Mouse (Mus musculus): ENCODE measurements around the gene Bco1.

Gene Bco1

DNA sequence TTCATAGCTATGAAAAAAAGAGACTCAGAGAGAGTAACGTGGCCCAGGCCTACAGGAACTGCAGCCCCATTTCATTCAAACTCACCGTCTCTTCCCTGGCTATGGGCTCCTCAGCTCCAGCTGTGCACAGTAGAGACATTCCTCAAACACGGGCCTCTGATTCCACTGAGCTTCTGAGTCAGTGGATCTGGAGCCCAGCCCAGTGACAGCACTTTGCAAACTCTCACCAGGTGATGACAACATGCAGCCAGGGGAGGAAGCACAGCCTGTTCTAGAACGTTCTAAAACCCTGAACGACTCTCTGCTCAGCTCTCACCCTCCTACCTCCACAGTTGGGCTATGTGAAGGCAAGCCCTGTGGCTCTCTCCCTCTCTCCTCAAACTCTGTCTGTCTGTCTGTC lies 1.6 kb upstream of the Bco1 start:
- no peak for DNase-seq

DNA sequence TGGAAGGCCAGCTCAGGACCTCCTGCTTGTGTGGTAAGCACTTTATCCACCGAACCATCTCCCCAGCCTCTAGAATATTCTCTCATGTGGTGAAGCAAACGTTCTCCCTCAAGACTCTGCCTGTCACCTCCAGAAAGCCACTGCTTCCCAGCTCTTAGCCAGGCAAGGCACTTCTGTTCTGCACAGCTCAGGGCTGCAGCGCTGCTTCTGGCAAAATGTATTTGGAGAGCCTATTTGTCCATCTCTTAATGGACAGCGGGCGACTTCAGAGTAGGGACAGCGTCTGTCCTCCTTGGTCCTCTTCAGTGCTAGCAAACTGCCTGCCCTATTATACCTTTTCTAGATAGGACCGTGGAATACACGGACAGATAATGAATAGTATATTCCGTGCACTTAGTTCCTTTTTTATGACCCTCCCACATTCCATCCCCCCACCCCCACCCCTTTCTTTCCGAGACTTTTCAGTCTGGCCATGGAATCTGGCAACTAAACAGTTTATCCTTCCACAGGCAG lies 1.5 kb downstream of the Bco1 start:
- no peak for DNase-seq

GRCm38 (mm10) chr8:117097564-117098191 lies 2.0 kb downstream of the Bco1 start:
- peak; percentile 25 for DNase-seq

DNA sequence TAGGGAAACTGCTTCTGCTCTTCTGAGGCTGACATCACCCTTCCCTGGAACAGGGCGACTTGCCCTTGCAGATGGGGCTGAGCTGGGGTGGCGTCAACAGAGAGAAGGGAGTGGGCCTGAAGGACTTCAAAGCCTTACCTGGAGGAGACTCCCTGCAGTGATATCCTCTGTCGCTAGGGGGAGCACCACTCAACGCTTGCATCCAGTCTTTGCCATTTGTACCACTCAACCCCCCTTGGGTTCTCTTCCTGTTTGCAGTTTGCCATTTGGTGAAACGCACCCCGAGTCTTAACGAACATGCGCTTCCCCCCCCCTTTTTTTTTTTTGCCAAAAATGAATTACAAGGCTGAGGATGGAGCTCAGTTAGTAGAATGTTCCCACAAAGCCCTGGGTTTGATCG lies 11.9 kb downstream of the Bco1 start:
- peak; percentile 65 for DNase-seq

- no peak for DNase-seq
These were observed 13.5 kb downstream of the Bco1 start for GRCm38 (mm10) chr8:117109018-117109711.

DNA sequence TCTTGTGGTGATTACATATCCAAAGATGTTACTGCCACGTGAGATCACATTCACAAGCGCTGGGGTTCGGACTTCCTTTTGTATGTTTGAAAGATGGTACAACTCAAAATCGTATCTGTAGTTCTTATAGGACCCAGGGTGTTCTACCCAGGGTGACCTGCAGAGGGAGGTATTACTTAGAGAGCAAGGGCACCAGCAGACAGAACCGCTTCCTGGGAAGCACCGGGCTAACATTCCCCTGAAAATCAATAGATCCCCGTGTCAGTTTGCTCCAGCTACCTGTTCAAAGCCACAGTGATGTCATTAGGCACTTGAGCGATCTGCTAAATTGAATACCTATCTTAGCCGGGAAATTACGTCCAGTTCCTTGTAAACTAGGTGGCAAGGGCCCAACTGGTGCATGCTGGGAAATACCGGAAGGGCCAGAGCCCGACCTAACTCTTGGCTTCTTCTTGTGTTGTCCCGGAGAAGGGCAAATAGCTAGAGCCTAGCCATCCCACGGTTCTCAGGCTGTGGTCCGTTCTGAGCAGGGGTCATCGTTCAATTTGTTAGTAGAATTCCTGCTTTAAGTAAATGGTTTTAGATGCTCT lies 14.2 kb downstream of the Bco1 start:
- peak; percentile 54 for DNase-seq

- DNase-seq, result no peak
These were observed 16.0 kb downstream of the Bco1 start for GRCm38 (mm10) chr8:117111641-117112040.

DNA sequence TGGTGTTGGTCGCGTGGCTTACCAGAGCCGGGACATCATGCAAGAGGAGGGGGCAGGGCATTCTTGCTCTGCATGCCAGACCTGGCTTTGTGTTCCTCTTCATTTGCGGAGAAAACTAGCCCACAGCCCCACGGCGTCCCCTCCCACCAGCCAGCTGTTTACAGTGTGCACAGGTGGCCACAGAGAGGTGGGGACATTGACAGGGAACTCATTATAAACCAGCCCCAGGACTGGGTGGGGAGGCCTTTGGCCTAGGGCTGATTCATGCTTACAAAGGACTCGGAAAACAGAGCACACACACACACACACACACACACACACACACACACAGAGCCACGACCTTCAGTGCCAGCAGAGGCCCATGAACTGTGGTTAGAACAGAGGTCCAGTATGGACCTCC lies 16.6 kb downstream of the Bco1 start:
- DNase-seq, result no peak

GRCm38 (mm10) chr8:117115094-117115493 lies 19.4 kb downstream of the Bco1 start:
- no peak for DNase-seq

DNA sequence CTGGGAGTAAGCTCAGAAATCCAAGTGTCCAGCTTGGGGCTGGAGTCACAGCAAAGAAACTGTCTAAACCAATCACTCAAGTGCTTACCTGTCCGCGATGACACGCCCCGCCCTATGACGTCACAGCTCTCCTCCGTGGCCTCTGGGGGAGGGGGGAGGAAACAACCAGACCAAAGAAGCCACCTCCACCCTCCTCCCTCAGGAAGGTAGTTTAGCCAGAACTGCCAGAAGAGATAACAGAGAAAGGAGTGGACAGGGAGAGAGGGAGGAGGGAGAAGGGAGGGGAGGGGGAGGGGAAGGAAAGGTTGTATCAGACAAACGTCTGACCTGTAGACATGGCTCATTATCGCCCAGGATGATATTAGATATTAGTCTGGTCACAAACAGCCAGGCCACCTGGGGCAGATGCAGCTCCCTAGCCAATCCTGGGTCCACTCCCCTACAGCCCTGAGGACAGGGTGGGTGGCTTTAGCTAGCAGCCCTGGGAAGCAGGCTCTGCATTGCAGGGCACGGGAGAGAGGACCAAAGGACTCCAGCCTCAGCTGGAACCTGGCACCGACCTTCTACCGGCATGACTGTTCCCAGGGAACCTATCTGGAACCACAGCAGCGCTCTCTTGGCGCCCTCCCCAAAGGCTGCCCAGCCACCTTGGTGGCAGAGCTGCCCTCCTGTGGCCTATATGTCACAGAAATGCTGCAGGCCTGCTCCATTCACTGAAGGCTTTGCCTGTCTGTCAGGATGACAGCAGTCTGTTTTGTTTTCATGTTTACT lies 20.2 kb downstream of the Bco1 start:
- DNase-seq, result no peak

- DNase-seq, result no peak
These were observed 20.9 kb downstream of the Bco1 start for GRCm38 (mm10) chr8:117116534-117116933.

DNA sequence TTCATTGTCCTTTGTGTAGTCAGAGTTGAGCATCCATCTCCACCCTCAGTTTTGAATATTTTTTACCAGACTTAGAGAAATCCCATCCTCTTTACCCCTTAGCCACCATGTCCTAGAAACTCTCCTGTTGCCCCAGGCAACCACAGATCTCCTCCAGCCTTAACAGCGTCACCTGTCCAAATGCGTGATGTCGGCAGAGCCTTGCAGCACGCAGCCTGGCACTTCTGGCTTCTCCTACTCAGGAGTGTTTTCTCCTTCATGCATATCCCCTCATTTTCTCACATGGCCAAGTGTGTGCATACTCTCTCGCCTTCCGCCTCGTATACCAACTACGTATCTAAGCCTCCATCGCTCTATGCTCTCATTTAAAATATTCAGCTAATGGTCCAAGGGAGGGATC lies 22.8 kb downstream of the Bco1 start:
- DNase-seq, result no peak

GRCm38 (mm10) chr8:117121277-117121676 lies 25.6 kb downstream of the Bco1 start:
- no peak for DNase-seq

GRCm38 (mm10) chr8:117123850-117124633 lies 28.4 kb downstream of the Bco1 start:
- DNase-seq, result no peak

DNA sequence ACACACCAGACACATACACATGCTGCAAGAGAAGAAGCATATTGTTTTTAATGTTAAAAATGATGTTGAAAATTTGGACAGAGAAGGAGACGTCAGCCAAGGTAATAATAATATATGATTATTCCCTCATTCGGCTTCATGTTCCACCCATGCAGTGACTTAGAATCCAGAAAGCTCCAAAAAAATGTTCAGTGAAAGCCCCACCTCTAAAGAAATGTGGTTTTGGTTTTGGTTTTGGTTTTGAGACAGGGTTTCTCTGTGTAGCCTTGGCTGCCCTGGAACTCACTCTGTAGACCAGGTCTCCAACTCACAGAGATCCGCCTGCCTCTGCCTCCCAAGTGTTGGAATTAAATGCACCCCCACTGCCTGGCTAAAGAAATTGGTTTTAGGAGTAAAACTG lies 30.2 kb downstream of the Bco1 start:
- DNase-seq, result no peak

DNA sequence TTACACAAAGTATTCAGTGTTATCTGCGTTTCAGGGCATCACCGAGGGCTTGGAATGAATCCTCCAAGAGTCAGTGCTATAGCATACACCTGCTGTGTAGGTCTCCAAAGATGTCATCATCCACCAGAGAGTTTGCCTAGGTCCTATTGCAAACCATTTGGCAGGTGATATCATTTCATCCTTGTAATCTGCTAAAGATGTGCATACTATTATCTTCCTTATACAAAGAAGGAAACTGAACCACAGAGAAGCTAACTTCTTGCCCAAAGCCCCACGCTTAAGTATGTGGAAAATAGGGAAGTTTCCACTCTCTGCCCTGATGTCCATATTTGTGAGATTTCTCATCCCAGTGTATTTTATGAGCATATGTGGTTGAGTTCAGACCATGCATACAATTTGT lies 30.8 kb downstream of the Bco1 start:
- DNase-seq, result no peak

GRCm38 (mm10) chr8:117127063-117127462 lies 31.4 kb downstream of the Bco1 start:
- DNase-seq, result no peak

GRCm38 (mm10) chr8:117133702-117134101 lies 38.0 kb downstream of the Bco1 start:
- no peak for DNase-seq

DNA sequence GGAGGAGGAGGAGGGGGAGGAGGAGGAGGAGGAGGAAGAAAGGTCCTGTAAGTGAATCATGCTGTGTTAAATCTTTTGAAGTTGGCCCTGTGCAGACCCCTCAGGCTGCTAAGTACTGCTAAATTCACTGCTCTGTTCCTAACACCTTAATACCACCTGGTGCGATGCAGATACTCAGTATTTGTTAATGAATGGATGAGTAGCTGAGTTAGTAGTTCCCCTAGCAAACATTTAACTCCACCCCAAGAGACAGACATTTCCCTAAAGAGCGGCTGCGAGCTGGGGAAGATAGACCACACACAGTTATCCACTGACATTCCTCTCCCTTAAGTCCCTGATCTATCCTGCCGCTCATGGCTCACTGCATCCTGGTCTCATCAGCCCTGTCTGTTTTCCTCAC lies 40.7 kb downstream of the Bco1 start:
- no peak for DNase-seq

GRCm38 (mm10) chr8:117136763-117137162 lies 41.1 kb downstream of the Bco1 start:
- no peak for DNase-seq

GRCm38 (mm10) chr8:117137357-117137756 lies 41.7 kb downstream of the Bco1 start:
- DNase-seq, result no peak

GRCm38 (mm10) chr8:117148520-117148919 lies 52.9 kb downstream of the Bco1 start:
- no peak for DNase-seq

DNA sequence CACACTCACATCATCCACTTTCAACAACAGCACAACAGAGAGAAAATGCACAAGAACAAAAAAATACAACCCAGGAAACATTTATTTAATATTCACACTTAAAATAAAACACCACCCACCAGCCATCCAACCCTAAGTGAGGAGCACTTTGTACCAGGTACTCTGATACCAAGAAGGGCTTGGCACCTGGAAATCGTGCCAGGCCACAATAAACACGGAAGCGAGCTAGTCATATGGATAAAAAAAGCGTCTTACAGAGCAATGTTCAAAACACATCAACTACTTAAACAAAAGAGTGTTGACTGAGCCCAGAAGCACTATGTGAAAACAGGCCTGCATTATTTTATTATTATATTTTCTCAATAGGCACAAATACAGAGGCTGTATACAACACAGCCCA lies 60.5 kb downstream of the Bco1 start:
- no peak for DNase-seq

Measured in right cerebral cortex, postnatal 4 days (tissue).